Mouse (Mus musculus): Measurements from ENCODE around the gene Hoxc11. TPM values are rescaled to one million over a fixed set of nuclear protein-coding genes. Genes with fewer than 3 reads are reported as not detected.

The Hoxc11 gene
- total RNA-seq, 2 experiments from 2014 or later, result 6.9 to 11.7 TPM

DNA sequence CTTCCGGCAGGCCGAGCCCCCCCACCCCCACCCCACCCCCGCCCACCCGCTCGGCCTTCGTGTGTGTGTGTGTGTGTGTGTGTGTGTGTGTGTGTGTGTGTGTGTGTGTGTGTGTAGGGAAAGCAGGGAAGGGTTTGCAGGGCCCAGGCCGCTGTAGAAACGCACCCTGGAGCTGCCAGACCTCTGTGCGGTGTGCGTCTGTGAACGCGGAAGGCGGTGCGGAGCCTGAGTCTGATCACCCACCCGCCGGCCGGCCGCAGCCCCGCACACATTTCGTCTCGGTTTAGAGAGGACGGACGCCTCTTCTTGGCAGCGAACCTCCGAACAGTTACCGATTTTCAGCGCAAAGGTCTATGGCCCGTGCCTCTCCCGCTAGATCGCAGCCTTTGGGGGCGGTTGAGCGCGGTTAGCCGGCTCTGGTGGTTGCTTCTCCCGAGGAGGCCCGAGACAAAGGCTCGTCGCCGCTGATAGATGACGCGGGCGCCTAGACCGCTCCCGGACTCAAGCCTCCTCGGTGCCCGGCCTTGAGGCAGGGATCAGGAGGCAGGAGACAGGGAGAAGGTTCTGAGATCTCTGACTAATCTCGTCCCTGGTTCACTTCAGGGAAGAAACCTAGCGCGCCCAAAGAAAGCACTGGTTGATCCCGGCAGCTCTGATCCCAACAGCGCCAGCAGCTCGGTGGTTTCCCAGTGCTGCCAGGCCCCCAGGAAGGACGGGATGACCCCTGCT lies 11.3 kb upstream of the Hoxc11 start:
- peak overlapping the region; percentile 81 for H3K4me3 ChIP-seq
- TF ChIP-seq CTCF (IDR thresholded peaks at IDR 0.05), result peak; percentile 58
- H3K27ac ChIP-seq, result peak overlapping the region; percentile 74
- DNase-seq, result peak; percentile 82
- intact Hi-C loops (cut with DNase I), result loop anchor here (5.0 kb wide), 2 partner anchors 156 to 181 kb away; no protein-coding TSS in a partner anchor

- no peak for DNase-seq
- H3K27ac ChIP-seq, result peak overlapping the region; percentile 74
- intact Hi-C loops (cut with DNase I), result loop anchor here (5.0 kb wide), 2 partner anchors 156 to 181 kb away; no protein-coding TSS in a partner anchor
- TF ChIP-seq CTCF (IDR thresholded peaks at IDR 0.05), result no peak
- peak overlapping the region; percentile 81 for H3K4me3 ChIP-seq
Observed at GRCm38 (mm10) chr15:102943468-102943813, 10.8 kb upstream of the Hoxc11 start.

DNA sequence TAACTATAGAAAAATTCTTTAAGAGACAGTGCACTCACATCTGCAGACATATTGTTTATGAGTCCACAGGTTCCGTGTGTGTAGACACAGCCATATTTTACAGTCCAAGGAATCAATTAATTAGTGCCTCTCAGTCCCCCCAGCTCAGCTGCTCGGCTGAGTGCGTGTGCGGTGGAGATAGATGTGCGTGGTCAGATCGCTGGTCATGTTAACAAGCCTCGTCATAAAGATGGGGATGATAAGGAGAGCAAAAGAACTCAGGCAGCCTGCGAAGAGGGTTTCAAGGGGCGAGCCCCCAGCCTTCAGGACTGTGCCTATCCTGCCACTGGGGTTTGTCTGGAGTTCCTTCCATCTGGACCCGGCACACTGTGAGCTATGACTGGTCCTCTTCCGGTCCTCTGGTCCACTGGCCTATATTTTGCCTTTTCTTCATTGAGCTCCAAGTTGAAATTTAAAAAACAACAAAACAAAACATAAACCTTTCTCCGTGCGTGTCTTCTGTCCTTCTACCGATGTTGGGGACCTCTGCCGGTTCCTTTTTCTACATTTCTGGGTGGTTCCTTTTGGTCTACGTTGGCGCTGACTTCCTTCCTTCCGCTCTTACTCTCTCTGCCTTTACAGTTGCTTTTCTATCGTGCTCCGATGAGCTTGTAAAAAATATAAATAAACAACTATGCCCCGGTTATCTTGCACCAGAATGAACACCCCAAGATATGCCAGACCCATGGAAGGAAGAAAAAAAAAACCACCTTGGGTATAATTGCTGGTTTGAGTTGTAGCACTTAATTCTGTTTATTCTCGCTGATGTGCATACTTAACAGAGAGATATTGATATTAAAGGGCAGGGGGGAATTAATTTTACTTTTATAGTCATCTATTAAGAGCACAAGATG lies 8.8 kb upstream of the Hoxc11 start:
- Histone ChIP-seq H3K27ac (peak overlapping the region; percentile 75), H3K4me3 (peak overlapping the region; percentile 61)
- TF ChIP-seq CTCF (IDR thresholded peaks at IDR 0.05), result no peak
- no peak for DNase-seq
- intact Hi-C loops (cut with DNase I), result no loop called here

DNA sequence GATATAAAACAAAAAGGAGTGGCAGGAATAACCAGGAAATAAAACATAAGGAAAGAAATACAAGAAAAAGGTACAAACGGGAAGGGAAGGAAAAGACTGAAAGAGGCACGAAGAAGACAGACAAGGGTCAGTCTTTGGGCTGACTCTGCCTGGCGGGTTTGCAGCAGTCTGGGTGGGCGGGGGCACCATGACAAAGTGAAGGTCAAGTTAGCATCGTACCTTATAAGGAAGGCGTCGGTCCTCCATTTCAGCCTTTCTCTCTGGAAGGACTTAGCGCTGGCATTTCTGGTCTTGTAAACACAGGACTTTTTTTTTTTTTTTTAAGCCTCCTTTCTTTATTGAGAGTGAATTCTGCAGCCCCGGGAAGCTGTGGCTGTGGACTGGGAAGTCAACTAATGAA lies 7.0 kb upstream of the Hoxc11 start:
- peak overlapping the region; percentile 75 for H3K27ac ChIP-seq
- peak overlapping the region; percentile 61 for H3K4me3 ChIP-seq
- DNase-seq, result peak; percentile 42
- intact Hi-C loops (cut with DNase I), result no loop called here
- TF ChIP-seq CTCF (IDR thresholded peaks at IDR 0.05), result no peak

DNA sequence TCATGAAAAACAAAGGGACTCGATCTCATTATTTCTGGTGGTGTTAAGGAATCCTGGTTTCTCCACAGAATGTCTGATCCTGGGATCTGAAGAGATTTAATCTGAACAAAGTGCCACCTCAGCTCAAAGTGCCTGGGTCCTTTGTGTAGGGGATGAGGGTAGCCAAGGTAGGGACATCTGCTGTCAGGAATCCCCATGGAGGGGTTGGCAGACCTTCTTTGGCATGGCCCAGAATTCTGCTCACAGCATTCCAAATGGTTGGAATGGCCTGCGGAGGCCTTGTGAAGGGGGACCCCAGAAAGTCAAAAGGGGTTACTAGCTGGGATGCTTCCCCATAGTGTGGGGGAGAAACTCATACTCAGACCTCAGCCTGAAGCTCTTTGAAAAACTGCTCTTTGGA lies 5.4 kb upstream of the Hoxc11 start:
- intact Hi-C loops (cut with DNase I), result no loop called here
- H3K4me3 ChIP-seq, result peak overlapping the region; percentile 61
- DNase-seq, result no peak
- peak overlapping the region; percentile 75; the same call in 1 of the 2 replicates for H3K27ac ChIP-seq
- TF ChIP-seq CTCF (IDR thresholded peaks at IDR 0.05), result no peak

GRCm38 (mm10) chr15:102949696-102950095 lies 4.5 kb upstream of the Hoxc11 start:
- peak overlapping the region; percentile 72 for H3K27ac ChIP-seq
- no peak for TF ChIP-seq CTCF (IDR thresholded peaks at IDR 0.05)
- peak overlapping the region; percentile 66 for H3K4me3 ChIP-seq
- DNase-seq, result peak; percentile 27
- intact Hi-C loops (cut with DNase I), result no loop called here

- DNase-seq, result no peak
- intact Hi-C loops (cut with DNase I), result no loop called here
Observed at GRCm38 (mm10) chr15:102950877-102951276, 3.4 kb upstream of the Hoxc11 start.

DNA sequence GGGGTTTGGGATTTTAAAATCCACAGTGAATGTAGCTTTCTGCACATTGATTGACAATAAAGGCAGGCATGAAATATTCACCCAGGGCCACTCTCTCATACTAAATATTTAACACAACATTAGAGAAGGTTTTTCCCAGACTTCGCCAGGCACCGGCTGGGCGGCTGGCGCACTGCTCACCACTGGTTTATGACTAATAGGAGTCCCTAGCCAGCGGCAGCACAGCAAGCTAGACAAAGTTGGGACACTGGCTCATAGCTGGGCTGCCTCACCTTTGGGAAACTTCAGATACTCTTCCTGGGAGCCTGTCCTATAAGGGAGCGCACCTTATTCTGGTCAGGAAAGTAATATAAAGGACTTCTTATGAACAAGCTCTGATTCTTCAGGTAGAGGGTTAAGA lies 666 bp upstream of the Hoxc11 start:
- intact Hi-C loops (cut with DNase I), result no loop called here
- H3K4me3 ChIP-seq, result peak overlapping the region; percentile 87
- peak; percentile 66 for DNase-seq
- peak overlapping the region; percentile 96 for H3K27ac ChIP-seq
- no peak for TF ChIP-seq CTCF (IDR thresholded peaks at IDR 0.05)

More at GRCm38 (mm10) chr15:102950877-102951276, 3.4 kb upstream of the Hoxc11 start:
- H3K27ac ChIP-seq, result peak overlapping the region; percentile 72
- no peak for TF ChIP-seq CTCF (IDR thresholded peaks at IDR 0.05)
- peak overlapping the region; percentile 66 for H3K4me3 ChIP-seq

GRCm38 (mm10) chr15:102955007-102955382 lies 768 bp downstream of the Hoxc11 start:
- peak overlapping the region; percentile 96 for H3K27ac ChIP-seq
- DNase-seq, result peak; percentile 81
- peak overlapping the region; percentile 87 for H3K4me3 ChIP-seq
- no peak for TF ChIP-seq CTCF (IDR thresholded peaks at IDR 0.05)
- intact Hi-C loops (cut with DNase I), result no loop called here

- no peak for TF ChIP-seq CTCF (IDR thresholded peaks at IDR 0.05)
- peak; percentile 74 for DNase-seq
- Histone ChIP-seq H3K27ac (peak overlapping the region; percentile 96), H3K4me3 (peak overlapping the region; percentile 87)
- intact Hi-C loops (cut with DNase I), result no loop called here
Observed at GRCm38 (mm10) chr15:102955833-102956640, 1.8 kb downstream of the Hoxc11 start.

DNA sequence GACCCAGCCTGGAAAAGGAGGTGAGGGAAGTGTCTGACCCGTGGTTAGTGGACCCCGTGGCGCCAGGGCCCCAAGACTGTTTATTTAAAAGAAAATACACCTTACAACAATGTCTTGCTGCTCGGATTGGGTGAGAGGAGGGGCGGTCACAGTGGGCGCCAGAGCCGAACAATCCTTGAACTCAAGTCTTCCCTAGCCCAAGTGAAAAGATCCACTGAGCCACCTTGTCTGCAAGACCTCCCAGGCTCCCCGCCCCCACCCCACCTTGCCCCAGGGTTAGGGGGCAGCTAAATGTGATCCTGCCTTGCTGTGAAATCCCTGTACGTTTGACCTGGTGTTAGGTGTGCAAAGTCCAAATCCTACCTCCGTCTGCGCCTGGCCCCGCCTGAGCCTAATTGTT lies 2.7 kb downstream of the Hoxc11 start:
- peak overlapping the region; percentile 87 for H3K4me3 ChIP-seq

GRCm38 (mm10) chr15:102959663-102960191 lies 5.5 kb downstream of the Hoxc11 start:
- H3K4me3 ChIP-seq, result peak overlapping the region; percentile 93
- peak overlapping the region; percentile 99 for H3K27ac ChIP-seq
- no peak for TF ChIP-seq CTCF (IDR thresholded peaks at IDR 0.05)
- intact Hi-C loops (cut with DNase I), result no loop called here
- peak; percentile 38 for DNase-seq

More for the DNA sequence above, 2.7 kb downstream of the Hoxc11 start:
- DNase-seq, result peak; percentile 34
- intact Hi-C loops (cut with DNase I), result no loop called here
- no peak for TF ChIP-seq CTCF (IDR thresholded peaks at IDR 0.05)
- H3K27ac ChIP-seq, result peak overlapping the region; percentile 96

Data from gastrocnemius, adult 2 months (tissue).